Mouse (Mus musculus) mouse embryonic stem cell (cell line): ENCODE data around the gene Trappc6b.

Experiments
- in situ Hi-C, 2 experiments: fragments of 300-500 bp; cut with MboI; formaldehyde crosslinking; loops; 1 replicate in 1 of 2; 3 replicates in 1 of 2; pipeline ENCODE4 v1.14.3; 2019 to 2020; ENCODE audit warnings: low sequenced_read_pairs in 2 of 2, low pct_unique_long_range_greater_than_20kb in 1 of 2, mixed read lengths in 1 of 2; ENCODE audit not compliant: unreplicated experiment in 1 of 2

The Trappc6b gene

DNA sequence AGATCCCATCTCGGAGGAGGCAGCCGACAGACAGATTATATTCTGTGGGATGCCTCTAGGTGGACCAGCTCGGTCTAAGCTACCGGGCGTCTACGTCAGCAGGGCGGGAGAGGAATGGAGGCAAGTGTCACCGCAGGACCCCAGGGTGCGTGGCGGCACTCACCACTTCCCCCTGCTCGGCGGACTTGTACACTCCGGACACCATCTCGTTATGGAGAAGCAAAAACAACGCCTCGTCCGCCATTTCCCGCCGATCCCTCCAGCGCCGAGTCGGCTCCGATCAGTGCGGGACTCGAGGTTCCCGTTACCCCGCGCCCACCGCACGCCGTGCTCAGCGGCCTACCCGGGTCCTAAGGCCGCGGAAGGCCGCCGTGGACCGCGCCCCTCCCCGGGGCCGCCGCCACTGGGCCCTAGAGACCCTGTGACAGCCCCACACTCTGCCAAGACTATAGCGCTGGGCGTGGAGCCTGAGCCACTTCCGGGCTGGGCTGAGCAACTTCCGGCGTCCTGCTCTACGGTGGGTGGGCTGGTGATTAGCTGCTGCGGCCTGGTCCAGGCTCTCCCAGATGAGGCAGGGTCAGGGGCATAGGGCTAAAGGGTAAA, at the start of gene Trappc6b:
Gene Trappc6b, minus strand, starts transcription at position 480 of the 603 bp plus-strand sequence.
- in situ Hi-C loops: no loop called here

DNA sequence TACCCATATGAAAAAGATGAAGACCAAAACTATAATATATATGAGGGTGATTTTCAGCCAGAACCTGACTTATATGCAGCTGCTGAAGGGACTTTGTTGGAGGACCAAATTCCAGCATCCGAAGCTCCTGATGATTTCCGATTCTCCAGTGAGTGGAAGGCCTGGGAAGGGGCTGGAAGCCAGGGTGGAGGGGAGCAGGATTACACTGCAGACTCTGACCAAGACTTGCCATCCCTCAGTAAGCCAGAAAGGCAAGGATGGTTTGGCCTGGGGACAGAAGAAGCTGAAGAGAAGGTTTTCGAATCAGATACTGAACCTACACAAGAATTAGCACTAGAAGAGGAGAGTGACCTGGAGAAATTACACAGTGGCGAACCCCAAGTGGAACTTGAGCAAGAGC, 46.7 kb upstream of the Trappc6b start:
- in situ Hi-C loops: no loop called here

DNA sequence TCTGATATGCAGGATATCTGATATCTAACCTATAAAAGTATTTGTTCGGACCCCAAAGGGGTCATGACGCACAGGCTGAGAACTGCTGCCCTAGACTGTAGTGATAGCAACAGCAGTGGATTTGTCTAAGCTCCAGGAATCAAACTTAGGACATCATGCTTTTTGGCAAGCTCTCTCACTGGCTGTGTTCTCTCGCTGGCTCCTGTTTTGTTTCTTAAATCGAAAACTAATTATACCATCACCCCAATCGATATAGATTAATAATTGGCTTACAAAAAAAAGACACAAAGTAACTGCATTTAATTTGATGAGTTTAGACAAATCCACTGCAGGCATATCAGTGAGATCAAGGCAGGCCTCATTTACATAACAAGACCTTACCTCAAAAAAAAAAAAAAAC, 45.2 kb upstream of the Trappc6b start:
- in situ Hi-C loops: no loop called here

DNA sequence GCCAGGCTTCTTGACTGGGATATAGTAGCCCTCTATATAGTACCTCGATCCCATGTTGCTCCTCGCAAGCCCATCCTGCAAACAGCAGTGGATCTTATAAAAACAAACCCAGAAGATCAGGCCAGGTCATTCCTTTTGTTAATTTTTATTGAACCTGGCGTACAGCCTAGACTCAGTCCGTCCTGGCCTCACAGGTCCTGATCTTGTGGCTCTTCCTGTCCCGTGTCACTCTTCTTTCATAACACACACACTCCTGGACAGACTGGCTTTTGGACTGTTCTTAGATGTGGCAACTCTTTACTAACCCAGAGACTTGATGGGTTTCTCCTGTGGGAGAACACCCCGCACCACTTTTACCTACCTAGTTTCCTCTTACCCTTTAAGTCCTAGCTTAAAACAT, 44.6 kb upstream of the Trappc6b start:
- in situ Hi-C loops: no loop called here

DNA sequence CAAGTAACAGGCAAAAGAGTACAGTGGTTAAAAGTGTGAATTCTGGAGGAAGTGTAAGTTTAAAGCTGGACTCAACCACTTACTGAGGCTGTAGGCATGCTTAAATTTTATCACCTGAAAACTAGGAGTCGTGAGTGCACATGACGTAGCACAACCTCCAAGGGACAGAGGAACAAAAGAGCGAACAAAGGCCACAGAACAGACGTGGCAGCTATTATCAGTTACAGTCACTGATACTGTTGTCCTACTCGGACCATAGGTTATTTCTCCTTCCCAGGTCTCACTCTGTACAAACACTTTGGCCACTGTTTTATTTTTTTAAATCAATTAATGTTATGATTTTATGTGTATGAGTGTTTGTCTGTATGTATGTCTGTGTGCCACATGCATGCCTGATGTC, 43.5 kb upstream of the Trappc6b start:
- in situ Hi-C loops: no loop called here

DNA sequence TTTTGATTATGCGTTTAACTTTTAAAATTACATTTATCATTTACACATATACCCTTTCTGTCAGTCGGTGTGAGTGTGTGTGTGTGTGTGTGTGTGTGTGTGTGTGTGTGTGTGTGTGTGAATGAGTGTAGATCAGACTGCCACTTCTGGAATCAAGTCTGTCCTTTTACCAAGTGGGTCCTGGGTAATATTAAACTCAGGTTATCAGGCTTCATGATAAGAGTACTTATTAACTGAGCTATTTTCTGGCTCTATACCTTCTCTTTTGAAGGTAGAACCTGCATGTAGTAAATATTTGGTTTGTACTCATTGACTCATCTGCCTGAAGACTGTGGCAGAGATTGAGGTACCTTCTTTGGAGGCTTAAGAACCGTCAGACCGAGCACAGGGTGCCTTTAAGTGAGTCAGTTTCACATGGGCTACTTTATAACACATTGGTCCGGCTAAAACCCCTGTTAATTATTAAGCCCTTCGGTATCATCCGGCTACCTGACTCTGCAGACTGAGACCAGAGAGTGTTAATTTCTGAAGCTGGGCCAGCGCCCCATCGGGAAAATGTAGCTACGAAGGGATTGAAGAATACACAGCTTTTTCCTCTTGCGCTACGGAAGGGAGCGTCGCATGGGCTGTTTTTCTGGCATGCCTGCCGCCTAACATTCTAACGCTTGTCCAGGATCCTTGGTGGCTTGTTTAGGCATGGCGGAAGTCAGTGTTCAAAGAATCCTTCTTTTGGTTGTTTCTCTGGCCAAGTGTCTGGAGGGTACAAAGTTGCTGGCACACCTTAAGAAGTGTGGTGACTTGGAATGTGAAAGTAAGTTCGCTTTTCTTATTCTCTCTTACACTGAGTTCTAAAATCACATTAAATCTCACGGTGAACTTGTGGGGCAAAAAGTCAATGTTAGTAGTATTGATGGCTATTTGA, 34.1 kb upstream of the Trappc6b start, which contains the start of gene Mia2:
Gene Mia2, plus strand, starts transcription at position 696 of the 922 bp plus-strand sequence.
- in situ Hi-C loops: no loop called here

DNA sequence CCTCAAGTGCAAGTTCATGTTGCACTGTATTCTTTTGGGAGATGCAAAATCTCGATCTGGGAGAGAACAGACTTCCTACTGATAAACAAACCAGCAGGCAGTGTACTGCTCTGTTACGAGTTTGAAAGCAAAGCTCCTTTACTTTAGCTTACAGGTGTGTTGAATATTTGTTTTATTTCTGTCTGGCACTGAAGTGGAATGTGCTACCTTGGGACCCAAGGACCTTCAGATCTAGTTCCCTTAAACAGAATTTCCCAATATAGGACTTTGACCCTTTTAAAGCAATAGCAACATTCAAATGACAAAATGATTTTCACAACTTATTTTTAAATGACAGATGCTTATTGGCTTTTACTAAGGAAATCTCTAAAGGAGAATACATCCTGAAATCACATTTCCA, 32.3 kb upstream of the Trappc6b start:
- in situ Hi-C loops: no loop called here

DNA sequence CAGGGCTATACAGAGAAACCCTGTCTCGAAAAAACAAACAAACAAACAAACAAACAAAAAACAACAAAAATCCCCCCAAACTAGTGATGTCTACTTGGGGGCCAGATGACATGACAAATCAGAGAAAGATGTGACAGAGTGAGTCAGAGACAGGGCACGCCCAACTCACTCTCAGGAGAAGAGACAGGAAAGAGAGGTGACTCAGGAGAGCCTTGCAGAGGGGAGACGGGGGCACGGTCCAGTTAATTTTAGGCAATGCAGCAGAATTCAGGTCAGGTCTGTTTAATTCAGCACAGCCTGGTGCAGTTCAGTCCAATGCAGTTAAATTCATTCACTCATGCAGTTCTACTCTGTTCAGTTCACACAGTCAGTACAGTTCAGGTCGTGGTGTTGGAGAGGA, 24.9 kb upstream of the Trappc6b start:
- in situ Hi-C loops: no loop called here

DNA sequence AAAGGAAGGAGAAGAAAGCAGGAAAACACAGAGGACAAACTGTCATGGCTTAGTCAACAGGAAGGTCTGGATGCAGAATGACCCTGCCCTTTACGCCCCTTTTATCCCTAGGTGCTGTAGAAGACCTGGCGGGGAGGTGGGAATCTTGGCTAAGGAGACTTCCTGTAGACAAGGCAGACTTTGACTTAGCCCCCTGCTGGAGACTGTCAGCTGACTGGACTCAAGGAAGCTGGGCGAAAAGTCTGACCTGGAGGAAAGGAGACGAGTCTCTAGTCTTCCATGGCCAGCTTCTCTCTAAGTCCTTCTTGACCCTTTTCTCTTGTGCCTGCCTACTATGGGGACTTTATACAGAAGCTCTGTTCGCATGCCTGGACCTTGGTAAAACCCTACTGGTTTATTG, 23.2 kb upstream of the Trappc6b start:
- in situ Hi-C loops: no loop called here

DNA sequence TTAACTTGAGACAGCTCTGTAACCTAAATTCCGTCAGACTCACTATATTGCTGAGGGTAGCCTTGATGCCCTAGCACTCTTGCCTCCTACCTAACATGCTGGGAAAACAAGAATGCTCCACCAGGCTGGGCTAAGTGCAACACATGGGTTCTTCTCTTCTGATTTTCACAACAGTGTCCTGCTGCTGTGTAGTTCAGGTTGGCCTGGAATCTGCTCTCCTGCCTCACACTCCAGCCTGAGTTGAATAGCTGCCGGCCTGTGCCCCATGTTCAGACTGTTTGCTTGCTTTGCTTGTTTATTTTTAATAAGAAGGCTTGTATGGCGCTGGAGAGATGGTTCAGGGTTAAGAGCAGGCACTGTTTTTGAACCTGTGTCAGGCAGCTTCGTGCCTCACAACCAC, 19.2 kb upstream of the Trappc6b start:
- in situ Hi-C loops: no loop called here

DNA sequence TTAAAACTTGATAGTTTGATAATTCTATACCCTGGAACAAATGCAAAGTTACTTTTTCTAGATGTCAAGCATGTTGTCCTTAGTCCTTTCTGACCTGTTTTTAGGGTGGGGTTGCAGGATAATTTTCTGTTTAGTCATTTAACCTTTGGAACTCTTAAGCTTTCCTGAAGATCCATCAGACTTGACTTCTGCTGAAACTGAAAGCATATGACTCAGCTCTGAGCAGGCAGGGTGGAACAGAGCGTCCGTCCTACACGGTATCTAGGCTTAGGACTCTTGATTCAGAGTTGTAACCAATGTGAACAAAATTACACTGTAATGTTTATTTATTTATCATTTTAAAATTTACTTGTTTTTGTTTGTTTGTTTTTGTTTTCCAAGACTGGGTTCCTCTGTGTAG, 16.6 kb upstream of the Trappc6b start:
- in situ Hi-C loops: no loop called here

DNA sequence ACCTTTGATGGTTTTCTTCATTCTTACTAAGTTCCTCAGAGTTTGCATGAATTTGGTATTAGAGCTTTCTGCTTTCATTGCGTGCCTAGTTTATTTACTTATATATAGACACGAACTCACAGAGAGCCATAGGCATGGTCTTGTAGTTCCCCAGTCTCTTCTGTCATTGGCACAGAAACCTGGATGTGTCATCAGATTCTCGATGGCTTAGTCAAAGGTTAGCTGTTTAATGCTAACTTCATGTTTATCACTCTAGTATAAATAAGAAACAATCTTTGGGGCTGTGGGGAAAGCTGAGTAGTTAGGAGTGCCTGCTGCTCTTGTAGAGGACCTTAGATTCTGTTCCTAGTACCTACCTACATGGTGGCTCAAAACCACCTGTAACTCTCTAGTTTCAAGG, 15.7 kb upstream of the Trappc6b start:
- in situ Hi-C loops: no loop called here

DNA sequence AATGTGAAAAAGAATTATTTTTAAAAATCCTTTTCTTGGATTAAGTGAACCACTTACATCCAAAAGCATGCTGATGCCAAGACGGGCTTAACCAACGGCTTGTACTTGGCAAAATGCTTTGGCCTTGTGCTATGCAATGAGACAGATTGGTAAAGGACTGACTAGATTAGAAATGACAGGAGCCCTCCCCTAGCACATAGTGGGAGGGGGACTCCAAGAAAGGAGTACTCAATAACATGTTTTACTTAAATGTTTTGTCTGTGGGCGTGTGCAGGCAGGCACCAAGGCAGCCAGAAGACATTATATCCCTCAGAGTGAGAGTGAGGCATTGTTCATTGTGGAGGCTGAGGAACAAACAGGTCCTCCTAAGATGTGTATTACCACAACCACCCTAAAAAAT, 12.8 kb upstream of the Trappc6b start:
- in situ Hi-C loops: no loop called here

DNA sequence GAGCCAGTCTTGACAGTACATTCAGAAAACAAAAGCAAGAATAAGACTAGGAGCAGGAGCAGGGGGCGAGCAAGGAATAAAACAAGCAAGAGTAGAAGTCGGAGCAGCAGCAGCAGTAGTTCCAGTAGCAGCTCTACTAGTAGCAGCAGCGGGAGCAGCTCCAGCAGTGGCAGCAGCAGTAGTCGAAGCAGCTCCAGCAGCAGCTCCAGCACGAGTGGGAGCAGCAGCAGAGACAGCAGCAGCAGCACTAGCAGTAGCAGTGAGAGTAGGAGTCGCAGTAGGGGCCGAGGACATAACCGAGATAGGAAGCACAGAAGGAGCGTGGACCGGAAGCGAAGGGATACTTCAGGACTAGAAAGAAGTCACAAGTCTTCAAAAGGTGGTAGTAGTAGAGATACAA, 11.0 kb upstream of the Trappc6b start:
- in situ Hi-C loops: no loop called here

DNA sequence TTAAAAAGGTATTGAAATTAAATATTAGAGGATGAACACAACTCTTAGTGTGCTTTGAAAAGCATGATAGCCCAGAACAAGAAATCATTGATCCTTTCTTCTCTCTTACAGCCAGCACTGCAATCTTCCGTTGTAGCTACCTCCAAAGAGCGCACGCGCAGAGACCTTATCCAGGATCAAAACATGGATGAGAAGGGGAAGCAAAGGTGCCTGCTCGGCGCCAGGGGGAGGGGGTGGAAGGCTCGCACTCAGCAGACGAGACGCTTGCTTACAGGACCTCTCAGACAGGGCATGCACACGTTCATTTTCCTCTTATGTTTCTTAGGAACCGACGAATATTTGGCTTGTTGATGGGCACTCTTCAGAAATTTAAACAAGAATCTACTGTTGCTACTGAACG, 7.5 kb upstream of the Trappc6b start:
- in situ Hi-C loops: no loop called here

DNA sequence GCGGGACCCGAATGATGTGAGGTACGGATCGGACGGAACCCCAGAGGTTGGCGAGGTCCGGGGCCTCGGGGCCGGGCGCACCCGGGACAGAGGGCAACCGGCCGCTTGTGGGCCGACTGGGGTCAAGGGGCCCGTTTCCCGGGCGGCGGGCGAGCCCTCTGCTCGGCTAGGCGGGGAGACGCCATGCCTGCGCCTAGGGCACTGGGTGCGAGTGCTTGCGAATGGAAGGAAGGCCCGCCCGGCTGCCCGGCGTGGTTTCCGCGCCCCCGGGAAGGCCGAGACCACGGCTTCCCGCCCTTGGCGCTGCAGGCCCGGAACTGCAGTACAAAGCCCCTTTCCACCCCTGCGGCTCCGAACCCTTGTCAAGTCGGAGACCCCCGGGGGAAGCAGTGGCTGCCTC, 5.8 kb upstream of the Trappc6b start:
- in situ Hi-C loops: no loop called here

DNA sequence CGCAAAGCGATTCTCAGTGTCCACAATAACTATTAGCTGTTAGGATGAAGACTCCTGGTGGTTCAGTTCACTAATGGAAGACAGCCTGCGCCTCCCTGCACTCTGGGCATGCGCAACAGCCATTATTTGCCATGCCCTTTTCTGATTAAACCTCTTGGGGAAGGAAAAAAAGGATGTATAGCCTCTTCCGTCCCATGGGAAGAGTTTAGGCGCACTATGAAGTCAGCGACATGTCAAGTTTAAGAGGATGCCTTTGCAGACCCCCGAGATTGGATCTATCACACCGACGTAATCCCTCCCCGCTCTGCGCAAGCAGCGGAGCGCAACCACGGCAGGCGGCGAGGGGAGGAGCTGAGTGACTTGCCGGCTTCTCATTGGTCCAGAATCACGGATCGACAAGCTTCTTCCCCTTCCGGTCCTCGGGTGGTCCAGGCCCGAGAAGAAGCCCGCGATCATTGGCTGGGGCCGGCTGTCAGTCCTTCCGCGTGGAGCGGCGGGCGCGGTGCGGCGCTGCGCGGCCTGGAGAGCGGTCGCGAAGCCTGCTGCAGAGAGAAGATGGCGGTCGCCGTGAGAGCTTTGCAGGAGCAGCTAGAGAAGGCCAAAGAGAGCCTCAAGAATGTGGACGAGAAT, 5.3 kb upstream of the Trappc6b start, which contains the start of gene Pnn:
Gene Pnn, plus strand, starts transcription at position 437 of the 630 bp plus-strand sequence.
- in situ Hi-C loops: no loop called here

DNA sequence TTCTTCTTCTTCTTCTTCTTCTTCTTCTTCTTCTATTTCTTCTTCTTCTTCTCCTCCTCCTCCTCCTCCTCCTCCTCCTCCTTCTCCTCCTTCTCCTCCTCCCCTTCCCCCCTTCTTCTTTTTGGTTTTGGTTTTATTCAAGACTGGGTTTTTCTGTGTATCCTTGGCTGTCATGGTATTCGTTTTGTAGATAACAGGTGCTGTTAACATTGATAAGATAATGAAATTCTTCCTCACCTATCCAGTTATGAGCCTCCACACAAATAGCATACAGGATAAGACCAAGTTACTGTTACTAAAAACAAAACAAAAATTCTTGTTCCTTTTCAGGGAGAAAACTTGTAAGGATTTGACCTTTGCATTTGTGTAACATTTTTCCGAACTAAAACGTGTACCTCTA, 4.5 kb upstream of the Trappc6b start:
- in situ Hi-C loops: no loop called here

DNA sequence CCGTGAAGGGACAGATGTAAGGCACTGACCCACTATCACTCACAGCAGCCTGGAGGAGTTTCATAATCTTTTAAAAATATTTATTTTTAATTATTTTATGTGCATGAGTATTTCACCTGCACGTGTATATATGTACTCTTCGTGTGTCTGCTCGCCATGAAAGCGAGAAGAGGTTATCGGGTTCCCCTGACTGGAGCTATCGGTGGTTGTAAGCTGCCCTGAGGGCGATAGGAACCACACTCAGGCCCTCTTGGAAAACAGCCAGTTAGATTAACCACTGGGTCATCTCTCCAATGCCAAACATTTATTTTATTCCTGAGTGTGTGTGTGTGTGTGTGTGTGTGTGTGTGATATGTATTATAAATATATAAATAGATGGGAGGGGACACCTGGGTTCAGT, 3.6 kb upstream of the Trappc6b start:
- in situ Hi-C loops: no loop called here
